Mouse (Mus musculus) cerebellum, postnatal 14 days (tissue): ENCODE results near the gene Gm11733.

Experiments
- DNase-seq, 2 experiments: peaks; one replicate each; pipeline ENCODE4 v3.0.0; 2021; ENCODE audit warnings: mixed read lengths in 2 of 2

Gene Gm11733

GRCm38 (mm10) chr11:117479007-117479719 lies 5.0 kb upstream of the Gm11733 start:
- peak; percentile 58 to 59 for DNase-seq

GRCm38 (mm10) chr11:117479746-117480145 lies 4.4 kb upstream of the Gm11733 start:
- DNase-seq = peak; percentile 64 to 67

GRCm38 (mm10) chr11:117482300-117482676 lies 1.9 kb upstream of the Gm11733 start:
- no peak for DNase-seq

- DNase-seq = peak; percentile 98
Observed at GRCm38 (mm10) chr11:117482677-117483511, 1.3 kb upstream of the Gm11733 start.

GRCm38 (mm10) chr11:117491408-117492208 lies 7.4 kb downstream of the Gm11733 start:
- no peak for DNase-seq

GRCm38 (mm10) chr11:117492209-117492505 lies 8.0 kb downstream of the Gm11733 start:
- DNase-seq = no peak

- no peak for DNase-seq
Observed at GRCm38 (mm10) chr11:117496812-117497211, 12.6 kb downstream of the Gm11733 start.

GRCm38 (mm10) chr11:117497256-117498136 lies 13.3 kb downstream of the Gm11733 start:
- DNase-seq = peak in 1 of 2 experiments; percentile 45

- DNase-seq = no peak
Observed at GRCm38 (mm10) chr11:117498137-117498511, 14.0 kb downstream of the Gm11733 start.

GRCm38 (mm10) chr11:117508972-117509371 lies 24.8 kb downstream of the Gm11733 start:
- DNase-seq = peak; percentile 37 to 59

- DNase-seq = peak; percentile 73 to 74
Observed at GRCm38 (mm10) chr11:117515718-117516421, 31.7 kb downstream of the Gm11733 start.

- DNase-seq = no peak
Observed at GRCm38 (mm10) chr11:117516422-117516796, 32.2 kb downstream of the Gm11733 start.

GRCm38 (mm10) chr11:117521906-117522780 lies 38.0 kb downstream of the Gm11733 start:
- DNase-seq = no peak

- DNase-seq = peak; percentile 48 to 78
Observed at GRCm38 (mm10) chr11:117522879-117523519, 38.8 kb downstream of the Gm11733 start.

GRCm38 (mm10) chr11:117525606-117526349 lies 41.6 kb downstream of the Gm11733 start:
- no peak for DNase-seq

- DNase-seq = no peak
Observed at GRCm38 (mm10) chr11:117532374-117532773, 48.2 kb downstream of the Gm11733 start.

- DNase-seq = peak; percentile 59 to 68
Observed at GRCm38 (mm10) chr11:117534912-117535311, 50.7 kb downstream of the Gm11733 start.

- DNase-seq = no peak
Observed at GRCm38 (mm10) chr11:117535491-117536304, 51.5 kb downstream of the Gm11733 start.
